Mouse (Mus musculus) heart, adult 2 months (tissue): ENCODE results near the gene Ypel2.

ENCODE experiments used
- CTCF ChIP-seq: fragments of 200-600 bp; IDR thresholded peaks from 2 replicates; pipeline ENCODE4 v1.8.1; 2022; ENCODE audit warnings: antibody characterized with exemption, mild to moderate bottlenecking, moderate library complexity
- POLR2A ChIP-seq: fragments of 200-500 bp; IDR thresholded peaks from 2 replicates; pipeline ENCODE4 v1.6.1; 2011; ENCODE audit warnings: mild to moderate bottlenecking, low read depth, low read length, control low read depth; ENCODE audit not compliant: insufficient read depth

- TF ChIP-seq POLR2A = no peak
- TF ChIP-seq CTCF = no peak
Observed at GRCm38 (mm10) chr11:86946644-86947195, 46.8 kb downstream of the Ypel2 start.
